Mouse (Mus musculus) erythroblast, embryonic 14.5 days (primary cell): Measurements from ENCODE around the gene Pde10a. TPM values are rescaled to one million over a fixed set of nuclear protein-coding genes. Genes with fewer than 3 reads are reported as not detected.

ENCODE experiments used
- H3K27me3 ChIP-seq: 2 replicates; pipeline ENCODE4 v1.6.1; 2012; ENCODE audit warnings: inconsistent platforms; ENCODE audit not compliant: control insufficient read depth
- H3K36me3 ChIP-seq: 2 replicates; pipeline ENCODE4 v1.6.1; 2012; ENCODE audit warnings: mild to moderate bottlenecking, inconsistent platforms; ENCODE audit not compliant: control insufficient read depth
- H3K4me1 ChIP-seq: 2 replicates; pipeline ENCODE4 v1.6.1; 2012; ENCODE audit warnings: inconsistent platforms; ENCODE audit not compliant: control insufficient read depth
- H3K4me3 ChIP-seq: replicated peaks from 2 replicates; pipeline ENCODE3; 2012; ENCODE audit warnings: moderate library complexity, mild to moderate bottlenecking, inconsistent platforms
- H3K9me3 ChIP-seq: 2 replicates; pipeline ENCODE4 v1.6.1; 2012; ENCODE audit warnings: low read length, inconsistent platforms, mixed read lengths; ENCODE audit not compliant: control insufficient read depth
- GATA1 ChIP-seq: IDR thresholded peaks from 2 replicates; pipeline ENCODE4 v1.6.1; 2012; ENCODE audit warnings: low read length, inconsistent platforms, mixed read lengths
- TAL1 ChIP-seq: IDR thresholded peaks from 3 replicates; pipeline ENCODE4 v1.6.1; 2012; ENCODE audit warnings: low read length, inconsistent platforms, mixed read lengths
- polyA plus RNA-seq: library from polyadenylated mRNA; stranded (reverse); fragments of >175 nt; gene quantifications from 2 replicates; pipeline ENCODE4 v1.2.3, GENCODE M21; 2012

The Pde10a gene
- polyA plus RNA-seq, 1 experiment = not detected

GRCm38 (mm10) chr17:8546366-8546765, 21.2 kb downstream of the Pde10a start:
- TF ChIP-seq TAL1 (no peak), GATA1 (no peak)
- H3K4me3 ChIP-seq = no peak overlapping the region
- no peaks in the 10 kb centered on the region for H3K4me1 ChIP-seq
- no peaks in the 10 kb centered on the region for H3K36me3 ChIP-seq
- no peaks in the 10 kb centered on the region for H3K9me3 ChIP-seq
- H3K27me3 ChIP-seq = no peaks in the 10 kb centered on the region

GRCm38 (mm10) chr17:8548733-8549132, 23.6 kb downstream of the Pde10a start:
- no peak for TF ChIP-seq TAL1
- no peak for TF ChIP-seq GATA1
- Histone ChIP-seq H3K9me3 (no peaks in the 10 kb centered on the region), H3K27me3 (no peaks in the 10 kb centered on the region), H3K4me3 (no peak overlapping the region), H3K36me3 (no peaks in the 10 kb centered on the region), H3K4me1 (no peaks in the 10 kb centered on the region)

GRCm38 (mm10) chr17:8551641-8552040, 26.5 kb downstream of the Pde10a start:
- Histone ChIP-seq H3K4me3 (no peak overlapping the region), H3K36me3 (no peaks in the 10 kb centered on the region), H3K9me3 (no peaks in the 10 kb centered on the region), H3K27me3 (no peaks in the 10 kb centered on the region), H3K4me1 (no peaks in the 10 kb centered on the region)
- TF ChIP-seq TAL1 (no peak), GATA1 (no peak)

- no peaks in the 10 kb centered on the region for H3K9me3 ChIP-seq
- no peaks in the 10 kb centered on the region for H3K27me3 ChIP-seq
- H3K36me3 ChIP-seq = no peaks in the 10 kb centered on the region
- H3K4me1 ChIP-seq = no peaks in the 10 kb centered on the region
- TF ChIP-seq TAL1 (no peak), GATA1 (no peak)
- no peak overlapping the region for H3K4me3 ChIP-seq
Observed at GRCm38 (mm10) chr17:8552346-8553035, 27.3 kb downstream of the Pde10a start.

- H3K9me3 ChIP-seq = no peaks in the 10 kb centered on the region
- TF ChIP-seq TAL1 (no peak), GATA1 (no peak)
- no peaks in the 10 kb centered on the region for H3K36me3 ChIP-seq
Observed at GRCm38 (mm10) chr17:8553601-8554000, 28.4 kb downstream of the Pde10a start.

GRCm38 (mm10) chr17:8554219-8554618, 29.0 kb downstream of the Pde10a start:
- Histone ChIP-seq H3K4me3 (no peak overlapping the region), H3K4me1 (no peaks in the 10 kb centered on the region), H3K36me3 (no peaks in the 10 kb centered on the region), H3K9me3 (no peaks in the 10 kb centered on the region), H3K27me3 (no peaks in the 10 kb centered on the region)
- TF ChIP-seq GATA1 = no peak
- TF ChIP-seq TAL1 = no peak

More at GRCm38 (mm10) chr17:8553601-8554000, 28.4 kb downstream of the Pde10a start:
- Histone ChIP-seq H3K4me3 (no peak overlapping the region), H3K27me3 (no peaks in the 10 kb centered on the region), H3K4me1 (no peaks in the 10 kb centered on the region)

- no peaks in the 10 kb centered on the region for H3K4me1 ChIP-seq
- no peaks in the 10 kb centered on the region for H3K9me3 ChIP-seq
- TF ChIP-seq TAL1 = no peak
- TF ChIP-seq GATA1 = no peak
- no peak overlapping the region for H3K4me3 ChIP-seq
- H3K27me3 ChIP-seq = no peaks in the 10 kb centered on the region
- H3K36me3 ChIP-seq = no peaks in the 10 kb centered on the region
Observed at GRCm38 (mm10) chr17:8555785-8556184, 30.6 kb downstream of the Pde10a start.

- Histone ChIP-seq H3K36me3 (no peaks in the 10 kb centered on the region), H3K4me3 (no peak overlapping the region), H3K27me3 (no peaks in the 10 kb centered on the region), H3K9me3 (no peaks in the 10 kb centered on the region), H3K4me1 (no peaks in the 10 kb centered on the region)
- TF ChIP-seq TAL1 (no peak), GATA1 (no peak)
Observed at GRCm38 (mm10) chr17:8556223-8556622, 31.1 kb downstream of the Pde10a start.

- no peaks in the 10 kb centered on the region for H3K36me3 ChIP-seq
- no peaks in the 10 kb centered on the region for H3K4me1 ChIP-seq
- no peak overlapping the region for H3K4me3 ChIP-seq
- H3K27me3 ChIP-seq = no peaks in the 10 kb centered on the region
- H3K9me3 ChIP-seq = no peaks in the 10 kb centered on the region
- no peak for TF ChIP-seq TAL1
- TF ChIP-seq GATA1 = no peak
Observed at GRCm38 (mm10) chr17:8557926-8558325, 32.8 kb downstream of the Pde10a start.
